Mouse (Mus musculus) lung, adult 18-20 months (tissue): Measurements from ENCODE around the gene Gm42688.

ENCODE experiments used
- DNase-seq, 2 experiments: peaks; one replicate each; pipeline ENCODE4 v3.0.0; 2022; ENCODE audit warnings: mixed read lengths in 2 of 2

Gene Gm42688

GRCm38 (mm10) chr6:83118369-83118768 lies 17.0 kb downstream of the Gm42688 start:
- no peak for DNase-seq

- no peak for DNase-seq
These were observed 17.7 kb downstream of the Gm42688 start for GRCm38 (mm10) chr6:83118825-83119733.

DNA sequence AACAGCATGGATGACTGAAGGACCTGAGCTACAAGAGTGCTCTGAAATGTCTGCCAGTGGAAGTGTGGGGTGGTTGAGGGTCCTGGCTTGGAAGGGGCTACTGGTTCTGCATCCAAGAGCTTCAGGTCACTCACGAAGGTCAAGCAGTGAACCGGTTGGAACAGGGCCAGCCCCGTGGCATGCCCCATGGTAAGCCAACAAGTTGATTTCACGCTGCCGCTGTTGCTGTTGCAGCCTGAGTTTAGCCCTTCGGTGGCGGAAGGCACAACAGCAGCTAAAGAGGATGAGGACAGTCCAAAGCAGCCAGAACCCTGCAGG lies 18.3 kb downstream of the Gm42688 start:
- no peak for DNase-seq

- DNase-seq: peak; percentile 98
These were observed 19.8 kb downstream of the Gm42688 start, which contains the start of gene Wbp1 for GRCm38 (mm10) chr6:83120930-83121862. TSS of gene Wbp1 (minus strand) at chr6:83121559.

DNA sequence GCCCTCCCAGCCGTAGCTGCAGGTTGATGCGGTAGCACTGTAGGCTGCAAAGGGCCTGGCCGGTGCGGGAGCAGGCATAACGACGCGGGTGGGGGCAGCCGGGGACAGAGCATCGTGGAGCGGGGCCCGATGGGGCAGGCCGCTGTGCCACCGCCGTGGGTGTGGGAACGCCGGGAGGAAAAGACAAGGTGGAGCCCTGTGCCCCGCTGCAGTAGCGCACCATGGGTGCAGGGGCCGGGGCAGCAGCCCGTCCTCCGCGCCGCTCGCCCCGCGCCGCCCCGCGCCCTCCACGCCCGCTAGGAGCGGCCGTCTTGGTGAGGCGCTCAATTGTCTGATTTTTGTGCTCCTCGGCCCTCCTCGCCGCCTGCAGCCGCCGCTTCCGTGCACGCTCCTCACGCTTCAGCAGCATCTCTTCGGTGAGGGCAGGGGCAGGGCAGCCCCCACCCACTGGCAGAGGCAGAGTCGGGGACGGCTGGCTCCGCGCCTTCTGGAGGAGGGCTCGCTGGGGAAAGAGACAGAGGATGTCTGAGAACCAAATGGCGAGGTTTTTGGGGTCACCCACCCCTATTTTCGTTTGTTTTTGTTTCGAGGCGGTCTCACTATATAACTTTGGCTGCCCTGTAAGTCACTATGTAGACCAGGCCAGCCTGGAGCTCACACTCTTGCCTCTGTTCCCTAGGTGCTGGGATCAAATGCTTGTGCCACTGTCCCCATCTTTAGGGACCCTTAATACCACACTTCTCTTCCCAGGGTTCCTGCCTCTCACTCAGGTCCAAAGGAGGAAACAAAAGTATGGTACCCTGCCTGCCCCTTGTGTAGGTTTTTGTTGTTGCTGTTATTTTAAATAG lies 20.7 kb downstream of the Gm42688 start:
- no peak for DNase-seq

DNA sequence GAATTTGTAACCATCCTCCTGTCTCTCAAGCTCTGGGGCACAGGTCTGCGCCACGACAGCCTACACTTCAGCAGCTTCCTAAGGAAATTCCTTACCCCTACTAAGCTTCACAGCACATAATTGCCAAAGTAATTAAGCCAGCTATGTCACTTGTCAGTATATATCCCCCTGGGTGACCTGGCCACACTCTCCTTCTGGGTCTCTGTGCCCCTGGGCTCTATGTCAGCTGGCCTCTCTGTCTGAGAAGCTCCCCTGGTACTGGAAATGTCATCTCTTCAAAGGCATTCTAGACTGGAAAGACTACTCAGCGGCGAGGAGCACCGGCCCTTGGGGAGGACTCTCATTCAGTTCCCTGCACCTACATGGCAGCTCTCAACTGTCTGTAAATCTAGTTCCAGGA lies 21.5 kb downstream of the Gm42688 start:
- DNase-seq: no peak

- DNase-seq: peak; percentile 92 to 95
These were observed 23.5 kb downstream of the Gm42688 start for GRCm38 (mm10) chr6:83124851-83125312.

DNA sequence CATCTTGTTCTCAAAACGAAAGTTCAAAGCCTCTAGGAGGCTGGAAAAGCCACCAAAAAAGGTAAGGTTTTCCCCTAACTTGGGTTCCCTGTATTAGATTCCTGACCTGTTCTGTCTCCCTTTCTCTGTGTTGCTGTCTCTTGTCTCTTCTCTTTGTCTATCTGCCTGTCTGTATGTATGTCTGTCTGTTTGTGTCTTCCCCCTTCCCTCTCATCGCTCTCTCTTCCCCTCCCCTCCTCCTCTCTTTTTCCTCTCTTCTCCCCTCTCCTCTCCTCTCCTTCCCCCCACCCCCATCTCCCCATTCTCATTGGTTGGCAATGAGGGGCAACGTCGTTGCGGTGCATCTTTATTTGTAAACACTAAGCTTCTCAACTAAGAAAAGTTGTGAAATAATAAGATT lies 23.9 kb downstream of the Gm42688 start, which contains the start of gene Ino80b:
Gene Ino80b (minus strand): TSS at position 101 of the 400 bp plus-strand sequence.
- DNase-seq: no peak

DNA sequence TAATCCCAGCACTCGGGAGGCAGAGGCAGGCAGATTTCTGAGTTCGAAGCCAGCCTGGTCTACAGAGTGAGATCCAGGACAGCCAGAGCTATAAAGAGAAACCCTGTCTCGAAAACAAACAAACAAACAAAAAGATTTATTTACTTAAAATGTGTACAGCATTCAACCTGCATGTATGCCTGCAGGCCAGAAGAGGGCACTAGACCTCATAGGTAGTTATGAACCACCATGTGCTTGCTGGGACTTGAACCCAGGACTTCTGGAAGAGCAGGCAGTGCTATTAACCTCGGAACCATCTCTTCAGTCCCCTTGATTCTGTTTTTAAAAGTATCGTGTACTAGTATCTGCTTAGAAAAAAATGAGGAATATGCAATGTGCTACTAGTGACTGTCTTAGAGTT lies 26.0 kb downstream of the Gm42688 start:
- DNase-seq: no peak

DNA sequence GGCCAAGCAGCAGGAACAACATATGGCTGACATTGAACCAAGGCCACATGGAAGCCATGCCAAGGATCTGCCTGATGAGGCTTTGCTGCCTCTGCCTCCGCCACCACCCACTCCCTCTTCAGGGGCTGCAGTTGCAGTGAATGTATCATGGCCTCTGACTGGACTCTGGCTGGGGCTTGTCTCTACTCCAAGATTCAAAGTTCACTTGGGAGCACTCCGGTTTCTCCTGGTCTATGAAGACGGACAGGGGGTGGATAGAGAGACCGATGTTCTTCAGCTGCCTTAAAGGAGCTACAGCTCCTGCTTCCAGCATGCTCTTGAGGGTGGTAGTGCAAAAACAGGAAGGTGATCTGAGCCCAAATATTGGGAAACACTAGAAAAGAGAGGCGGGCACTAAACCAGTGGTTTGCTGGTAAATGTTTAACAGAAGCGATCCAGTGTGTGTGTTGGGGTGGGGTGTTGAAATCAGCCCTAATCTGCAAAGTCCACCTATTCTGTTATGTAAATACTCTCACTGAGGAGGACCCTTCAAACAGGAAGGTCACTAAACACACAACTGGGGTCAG lies 30.1 kb downstream of the Gm42688 start:
- DNase-seq: peak; percentile 55 to 75

DNA sequence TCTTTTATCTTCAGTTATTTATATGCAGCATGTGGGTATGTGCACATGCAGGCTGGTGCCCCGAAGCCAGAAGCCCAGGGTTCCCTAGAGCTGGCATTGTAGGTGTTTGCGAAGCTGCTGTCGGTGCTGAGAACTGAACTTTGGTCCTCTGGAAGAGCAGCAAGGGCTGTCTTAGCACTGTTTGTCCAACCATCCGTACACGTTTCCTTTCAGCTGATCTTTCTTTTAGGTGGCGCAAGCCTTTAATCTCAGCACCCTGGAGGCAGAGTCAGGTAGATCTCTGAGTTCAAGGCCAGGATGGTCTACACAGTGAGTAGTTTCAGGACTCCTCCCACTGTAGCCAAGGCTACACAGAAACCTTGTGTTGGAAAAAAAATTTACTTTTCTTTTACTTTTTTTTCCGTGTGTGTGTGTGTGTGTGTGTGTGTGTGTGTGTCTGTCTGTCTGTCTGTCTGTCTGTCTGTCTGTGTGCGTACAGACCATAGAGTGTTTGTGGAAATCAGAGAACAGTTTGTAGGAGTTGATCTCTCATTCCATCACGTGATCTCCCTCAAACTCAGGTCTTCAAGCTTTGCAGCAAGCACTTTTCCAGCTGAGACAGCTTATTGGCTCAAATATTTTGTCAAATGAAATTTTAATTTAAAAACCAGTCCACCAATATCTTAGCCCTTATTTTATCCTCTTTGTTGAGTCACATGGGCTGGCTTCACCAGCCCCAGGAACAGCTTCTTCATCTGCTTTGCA lies 30.9 kb downstream of the Gm42688 start:
- no peak for DNase-seq

GRCm38 (mm10) chr6:83134226-83134625 lies 32.8 kb downstream of the Gm42688 start:
- no peak for DNase-seq

DNA sequence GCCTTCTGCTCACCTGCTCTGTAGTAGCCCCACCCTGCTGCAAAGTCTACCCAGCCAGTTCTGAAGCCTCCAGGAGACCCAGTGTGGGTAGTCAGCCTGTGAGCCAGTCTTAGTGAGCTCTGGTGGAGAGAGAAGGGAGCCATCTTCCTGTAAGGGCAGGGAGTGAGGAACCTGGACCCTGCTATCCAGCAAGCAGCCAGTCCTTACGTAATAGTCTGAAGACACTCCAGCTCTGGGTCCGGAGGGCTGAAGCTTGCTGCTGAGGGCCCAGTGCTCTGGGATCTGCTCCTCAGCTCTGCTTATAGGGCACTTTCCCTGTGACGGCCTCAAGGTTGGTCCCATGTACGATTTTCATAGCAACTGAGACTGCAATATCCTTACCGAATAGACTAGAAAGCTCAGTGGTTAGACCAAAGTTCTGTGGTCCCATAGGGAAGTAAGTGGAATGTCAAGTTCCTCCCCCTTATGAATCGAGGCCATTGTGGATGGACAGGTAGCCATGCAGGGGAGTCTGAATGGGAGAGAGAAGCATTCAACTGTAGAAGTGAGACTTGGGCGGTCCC lies 33.6 kb downstream of the Gm42688 start, which contains the start of gene Rtkn:
Gene Rtkn (plus strand): TSS at position 513 of the 563 bp plus-strand sequence.
- DNase-seq: peak in 1 of 2 experiments; percentile 38

DNA sequence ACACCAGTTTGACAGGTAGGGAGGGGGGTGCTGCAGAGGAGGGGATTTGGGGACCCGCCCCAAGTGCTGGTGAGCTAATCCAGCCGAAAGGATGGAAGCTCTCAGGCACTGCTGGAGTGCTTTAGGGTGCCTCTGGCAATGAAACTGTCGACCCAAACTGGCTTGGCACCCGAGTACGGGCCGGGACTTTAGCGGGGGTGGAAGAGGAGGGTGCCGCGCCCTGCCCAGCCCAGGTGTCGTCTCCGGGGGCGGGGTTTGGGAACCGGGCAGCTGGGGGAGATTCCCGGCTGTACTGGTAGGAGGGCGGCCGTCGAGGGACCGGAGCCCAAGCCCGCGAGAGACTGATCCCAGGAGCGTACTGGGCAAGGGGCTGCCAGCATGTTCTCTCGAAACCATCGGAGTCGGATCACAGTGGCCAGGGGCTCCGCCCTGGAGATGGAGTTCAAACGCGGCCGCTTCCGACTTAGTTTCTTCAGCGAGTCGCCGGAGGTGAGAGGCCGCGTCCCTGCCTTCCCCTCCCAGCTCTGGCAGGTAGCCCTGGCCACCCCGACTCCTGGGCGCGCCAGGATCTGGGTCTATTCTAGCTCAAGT lies 34.2 kb downstream of the Gm42688 start:
- peak; percentile 73 to 79 for DNase-seq

- no peak for DNase-seq
These were observed 35.0 kb downstream of the Gm42688 start for GRCm38 (mm10) chr6:83136291-83136880.

- DNase-seq: peak; percentile 46 to 54
These were observed 35.6 kb downstream of the Gm42688 start for GRCm38 (mm10) chr6:83136881-83137575.

DNA sequence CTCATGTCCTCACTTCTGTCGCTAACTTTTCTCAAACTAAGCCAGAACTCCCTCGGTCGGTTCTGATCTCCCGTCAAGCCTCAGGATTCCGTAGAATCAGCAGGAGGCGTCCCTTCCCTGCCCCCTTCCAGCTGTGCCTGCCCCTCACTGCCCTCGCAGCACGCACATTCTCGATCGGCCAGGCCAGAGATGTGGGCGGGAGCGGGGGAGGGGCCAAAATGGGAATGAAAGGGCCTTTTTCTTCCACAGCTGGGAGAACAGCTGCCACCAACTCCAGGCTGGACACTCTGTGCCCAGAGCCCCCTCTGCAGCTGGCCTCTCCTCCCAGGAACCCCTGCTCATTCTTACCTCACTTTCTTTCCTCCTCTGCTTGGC lies 36.1 kb downstream of the Gm42688 start:
- DNase-seq: peak; percentile 87 to 90

DNA sequence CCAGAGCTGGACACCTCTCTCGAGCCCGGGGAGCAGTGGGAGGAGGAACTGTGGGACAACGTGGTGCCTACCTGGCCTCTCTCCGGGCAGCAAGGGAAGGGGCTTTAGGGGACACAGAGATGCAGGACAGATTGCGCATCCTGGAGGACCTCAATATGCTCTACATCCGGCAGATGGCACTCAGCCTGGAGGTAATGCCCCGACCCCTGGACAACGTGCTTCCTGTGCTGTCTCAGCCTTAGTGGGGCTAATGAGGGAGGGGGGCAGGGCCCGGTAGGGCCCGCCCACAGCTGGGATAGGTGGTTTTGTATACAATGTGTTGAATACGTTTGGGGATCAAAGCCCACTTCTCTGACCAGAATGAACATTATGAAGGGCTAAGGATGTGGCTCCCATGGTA lies 36.6 kb downstream of the Gm42688 start:
- no peak for DNase-seq

DNA sequence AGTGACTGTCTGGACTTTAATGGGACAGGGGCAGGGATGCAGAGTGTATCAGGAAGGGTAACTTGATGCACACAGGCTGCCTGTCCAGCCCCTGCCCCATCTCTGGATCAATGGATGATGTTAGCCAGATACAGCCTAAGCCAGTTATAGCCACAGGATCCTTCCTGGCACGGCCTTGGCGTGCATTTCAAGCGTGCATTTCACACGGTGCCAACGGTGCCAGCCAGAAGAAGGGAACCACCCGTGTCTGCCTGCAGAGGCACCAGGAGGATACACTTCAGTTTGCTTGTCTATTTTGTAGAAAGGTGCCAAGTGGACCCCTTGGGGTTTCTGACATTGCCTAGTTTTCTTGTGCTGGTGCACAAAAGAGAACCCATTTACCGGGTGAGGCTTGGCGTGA lies 38.6 kb downstream of the Gm42688 start:
- DNase-seq: no peak
